Mouse (Mus musculus) lung, embryonic 14.5 days (tissue): ENCODE measurements at regions not wholly inside any gene's neighbourhood (a gene's known extent, or its start where the extent isn't known, plus 50 kb on each side); places are given as distances from the start of the nearest gene placed in this dataset.

ENCODE experiments used
- ATAC-seq: fragments of 200-750 bp; cut with Nextera tagmentation; 2 replicates; pipeline ENCODE4 v1.8.0; 2017; ENCODE audit warnings: mild to moderate bottlenecking, moderate TSS enrichment, moderate library complexity; ENCODE audit not compliant: insufficient read depth
- DNase-seq: peaks from one replicate; pipeline ENCODE4 v3.0.0-alpha.2; 2015
- H3K27ac ChIP-seq: fragments of 300-500 bp; sonication (generic); 2 replicates; pipeline ENCODE4 v1.5.1; 2014; ENCODE audit warnings: low read depth, mild to moderate bottlenecking, moderate library complexity
- H3K27me3 ChIP-seq: fragments of 300-500 bp; sonication (generic); 2 replicates; pipeline ENCODE4 v1.6.1; 2014; ENCODE audit warnings: low read length, control low read depth; ENCODE audit not compliant: insufficient read depth
- H3K36me3 ChIP-seq: fragments of 300-500 bp; sonication (generic); 2 replicates; pipeline ENCODE4 v1.6.1; 2014; ENCODE audit warnings: control low read depth; ENCODE audit not compliant: insufficient read depth
- H3K4me1 ChIP-seq: fragments of 300-500 bp; sonication (generic); 2 replicates; pipeline ENCODE4 v1.6.1; 2014; ENCODE audit warnings: antibody characterized with exemption, control low read depth; ENCODE audit not compliant: insufficient read depth
- H3K4me2 ChIP-seq: fragments of 300-500 bp; sonication (generic); 2 replicates; pipeline ENCODE4 v1.6.1; 2014; ENCODE audit warnings: mild to moderate bottlenecking
- H3K4me3 ChIP-seq: fragments of 300-500 bp; sonication (generic); 2 replicates; pipeline ENCODE4 v1.5.1; 2014; ENCODE audit warnings: low read depth, low read length
- H3K9ac ChIP-seq: fragments of 300-500 bp; sonication (generic); 2 replicates; pipeline ENCODE4 v1.6.1; 2014
- H3K9me3 ChIP-seq: fragments of 300-500 bp; sonication (generic); 2 replicates; pipeline ENCODE4 v1.6.1; 2016; ENCODE audit warnings: low read depth, low read length, control low read depth
- CTCF ChIP-seq: IDR thresholded peaks from 2 replicates; pipeline ENCODE4 v1.5.1; 2016; ENCODE audit warnings: antibody characterized with exemption, low read depth
- WGBS: fragments of 180-500 bp; shearing (Covaris S2); extraction: QIAGEN DNeasy Blood & Tissue Kit; methylation state at CpG from one replicate; pipeline ENCODE4 v1.1.7; 2014; 5-methylcytosine and 5-hydroxymethylcytosine counted together

DNA sequence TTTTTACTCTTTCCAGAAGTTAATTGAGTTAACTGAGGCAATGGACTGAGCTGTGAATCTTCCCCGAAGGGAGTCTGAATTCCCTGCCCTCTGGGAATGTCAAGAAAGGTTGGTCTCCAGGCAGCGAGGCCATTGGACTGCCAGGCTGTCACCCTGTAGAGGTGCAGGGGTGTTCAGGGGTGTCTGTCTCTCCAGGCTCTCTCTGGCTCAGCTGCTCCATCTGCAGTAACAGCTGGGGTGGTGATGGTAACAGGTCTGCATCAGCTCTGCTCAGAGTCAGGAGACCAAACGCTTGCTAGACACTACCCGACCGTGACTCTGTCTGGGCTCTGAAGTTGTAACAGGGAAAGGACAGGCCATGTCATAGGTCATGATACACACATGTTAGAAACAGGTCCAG lies 154.9 kb downstream of the Rps24 start:
- TF ChIP-seq CTCF, result no peak
- Histone ChIP-seq H3K4me1 (no peaks in the 10 kb centered on the region), H3K27ac (no peak overlapping the region), H3K27me3 (no peaks in the 10 kb centered on the region), H3K36me3 (no peaks in the 10 kb centered on the region), H3K9ac (no peak overlapping the region), H3K9me3 (no peaks in the 10 kb centered on the region), H3K4me2 (no peak overlapping the region), H3K4me3 (no peak overlapping the region)
- no peak for DNase-seq
- ATAC-seq, result no peak
- 50% methylated on average over 5 of the region's 5 CpGs for WGBS

DNA sequence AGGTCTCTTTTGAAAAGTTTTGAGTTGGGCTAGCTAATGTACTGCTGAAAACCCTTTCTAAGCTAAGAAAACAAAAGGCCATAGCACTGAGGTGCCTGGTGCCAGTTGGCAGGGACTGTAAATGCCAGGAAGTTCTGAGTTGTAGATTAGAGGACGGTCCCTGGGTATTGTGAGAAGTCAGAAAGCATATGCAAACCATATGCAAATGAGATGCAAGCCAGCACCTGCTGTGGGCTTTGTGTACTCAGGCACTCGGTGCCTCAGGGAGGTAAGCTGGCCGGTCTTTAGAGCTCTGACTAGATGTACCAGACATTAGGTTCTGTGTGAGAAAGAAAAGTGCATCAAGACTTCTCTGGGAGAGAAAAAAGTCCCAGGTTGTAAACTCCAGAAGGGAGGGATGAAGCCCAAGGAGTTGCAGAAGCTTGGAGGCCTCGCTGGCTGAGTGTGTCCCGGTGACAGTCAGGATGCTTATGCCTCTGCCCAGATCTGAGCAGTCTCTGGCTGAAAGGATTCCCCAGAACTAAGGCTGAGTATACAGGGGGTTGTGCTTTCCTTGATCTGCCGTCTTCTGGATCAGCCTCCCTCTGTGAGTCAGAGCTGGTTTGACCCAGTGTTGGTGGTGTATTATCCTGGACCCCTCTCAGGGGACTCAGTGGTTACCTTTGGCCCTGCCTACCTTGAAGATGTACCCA lies 157.3 kb downstream of the Rps24 start:
- H3K27me3 ChIP-seq, result no peaks in the 10 kb centered on the region
- WGBS, result 40% methylated on average over 6 of the region's 6 CpGs

DNA sequence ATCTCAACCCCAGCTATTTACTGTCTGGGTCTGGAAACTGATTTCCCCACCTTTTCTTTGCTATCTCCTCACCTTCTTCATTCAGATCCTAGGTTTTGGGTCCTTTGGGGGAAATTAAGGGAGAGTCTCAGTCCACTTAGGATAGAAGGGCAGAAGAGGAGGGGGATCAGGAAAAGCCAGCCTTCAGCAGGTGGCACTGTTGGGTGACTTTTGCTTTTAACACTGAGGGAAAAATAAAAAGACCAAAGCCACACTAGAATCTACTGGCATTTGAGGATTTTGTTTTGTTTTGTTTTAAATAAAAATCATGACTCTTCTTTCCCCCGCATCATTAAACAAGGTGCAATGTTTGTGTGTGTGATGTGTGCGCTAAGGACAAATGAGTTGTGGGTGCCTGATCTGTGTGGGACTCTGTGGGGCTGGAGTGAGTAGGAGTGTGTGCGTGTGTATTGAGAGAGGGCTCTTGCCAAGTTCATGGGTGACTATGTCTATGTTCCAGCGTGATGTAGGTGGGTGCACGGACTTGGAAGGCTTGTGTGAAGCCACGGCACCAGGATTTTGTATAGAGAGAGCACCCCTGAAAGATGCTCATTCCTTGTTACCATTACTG lies 159.4 kb downstream of the Rps24 start:
- no peak overlapping the region for H3K4me2 ChIP-seq
- H3K36me3 ChIP-seq, result no peaks in the 10 kb centered on the region
- peak; percentile 39 for TF ChIP-seq CTCF
- H3K27ac ChIP-seq, result no peak overlapping the region
- no peaks in the 10 kb centered on the region for H3K9me3 ChIP-seq
- DNase-seq, result peak; percentile 53
- ATAC-seq, result no peak
- H3K4me1 ChIP-seq, result no peaks in the 10 kb centered on the region
- H3K27me3 ChIP-seq, result no peaks in the 10 kb centered on the region
- no peak overlapping the region for H3K4me3 ChIP-seq
- 66% methylated on average over 6 of the region's 6 CpGs for WGBS
- H3K9ac ChIP-seq, result no peak overlapping the region

More for the DNA sequence above, 157.3 kb downstream of the Rps24 start:
- Histone ChIP-seq H3K9ac (no peak overlapping the region), H3K4me1 (no peaks in the 10 kb centered on the region), H3K4me3 (no peak overlapping the region), H3K9me3 (no peaks in the 10 kb centered on the region), H3K4me2 (no peak overlapping the region), H3K36me3 (no peaks in the 10 kb centered on the region), H3K27ac (no peak overlapping the region)
- ATAC-seq, result no peak
- TF ChIP-seq CTCF, result no peak
- no peak for DNase-seq

DNA sequence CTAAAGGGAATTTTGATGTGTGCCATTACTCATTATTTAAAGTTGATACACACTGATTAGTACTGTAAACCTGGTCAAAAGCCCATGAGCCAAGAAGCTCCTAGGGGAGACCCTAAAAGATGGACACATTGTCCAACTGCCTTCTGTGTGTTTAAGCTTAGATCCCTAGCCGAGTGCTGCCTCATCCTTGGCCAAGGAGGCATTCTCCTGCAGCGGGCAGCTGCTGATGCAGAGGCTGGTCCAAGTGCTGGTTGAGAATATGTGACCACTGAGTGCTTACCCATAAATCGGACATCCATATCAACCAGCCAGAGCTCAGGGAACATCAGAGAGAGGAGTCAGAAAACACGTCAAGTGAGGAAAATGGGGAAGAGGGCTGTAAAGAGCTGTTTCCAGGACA lies 160.8 kb downstream of the Rps24 start:
- no peak overlapping the region for H3K27ac ChIP-seq
- no peaks in the 10 kb centered on the region for H3K4me1 ChIP-seq
- no peak for DNase-seq
- H3K27me3 ChIP-seq, result no peaks in the 10 kb centered on the region
- H3K4me3 ChIP-seq, result no peak overlapping the region
- WGBS, result 77% methylated on average over 4 of the region's 4 CpGs
- H3K9me3 ChIP-seq, result no peaks in the 10 kb centered on the region
- ATAC-seq, result no peak
- H3K9ac ChIP-seq, result no peak overlapping the region
- no peaks in the 10 kb centered on the region for H3K36me3 ChIP-seq
- H3K4me2 ChIP-seq, result no peak overlapping the region
- no peak for TF ChIP-seq CTCF

DNA sequence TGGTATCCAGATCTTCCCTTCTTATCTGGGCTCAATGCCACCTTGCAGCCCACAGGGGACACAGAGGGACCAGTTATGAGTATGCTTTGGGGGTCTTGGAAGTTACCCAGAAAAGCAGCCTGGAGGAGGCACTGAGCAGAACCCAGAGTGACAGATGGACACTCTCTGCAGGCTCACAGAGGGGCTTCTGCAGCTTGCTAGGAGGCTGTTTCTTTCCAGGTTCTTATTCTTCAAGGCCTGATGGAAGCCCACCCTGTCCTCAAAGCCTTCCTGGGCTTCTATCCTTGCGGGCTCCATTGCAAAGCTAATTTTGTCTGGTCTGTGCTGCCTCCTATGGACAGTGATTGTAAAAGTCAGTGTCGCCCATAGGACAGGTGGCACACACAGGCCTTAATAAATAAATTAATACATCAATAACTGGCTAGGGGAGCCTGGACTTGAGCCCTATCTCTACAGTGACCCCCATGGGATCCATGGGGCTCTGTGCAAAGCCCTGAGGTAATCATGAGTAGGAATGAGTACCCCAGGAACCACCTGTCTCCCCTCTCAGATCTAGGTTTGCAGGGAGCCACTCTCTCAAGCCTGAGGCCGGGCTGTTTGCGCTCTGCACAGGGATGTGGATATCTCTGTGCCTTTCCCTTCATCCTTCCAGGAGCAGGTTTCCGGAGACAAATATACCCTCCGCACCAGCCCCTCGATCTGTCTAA lies 163.4 kb downstream of the Rps24 start:
- Histone ChIP-seq H3K9me3 (no peaks in the 10 kb centered on the region), H3K27me3 (no peaks in the 10 kb centered on the region), H3K36me3 (no peaks in the 10 kb centered on the region), H3K27ac (no peak overlapping the region), H3K4me1 (no peaks in the 10 kb centered on the region), H3K4me3 (no peak overlapping the region), H3K4me2 (peak overlapping the region; percentile 13; the same call in 1 of the 2 replicates), H3K9ac (no peak overlapping the region)
- DNase-seq (peak; percentile 25), ATAC-seq (no peak)
- WGBS, result 36% methylated on average over 7 of the region's 7 CpGs
- peak; percentile 32 for TF ChIP-seq CTCF

DNA sequence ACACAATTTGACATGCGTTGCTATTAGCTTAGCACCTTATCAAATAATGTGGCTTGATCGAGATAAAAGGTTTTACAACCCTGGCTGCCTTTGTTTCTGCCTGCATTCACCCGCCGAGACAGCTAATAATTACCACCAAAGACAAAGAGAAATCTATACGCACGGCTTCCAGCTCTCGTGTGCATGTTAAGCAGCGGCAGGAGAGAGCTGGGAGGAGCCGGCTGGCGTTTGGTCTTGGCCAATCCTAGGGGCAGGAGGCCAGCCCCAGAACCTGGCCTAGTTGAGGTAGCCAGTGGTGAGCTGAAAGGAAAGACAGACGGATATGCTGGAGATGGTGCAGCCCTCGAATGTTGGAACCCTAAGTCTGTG lies 164.0 kb downstream of the Rps24 start:
- H3K4me3 ChIP-seq, result no peak overlapping the region
- H3K27ac ChIP-seq, result no peak overlapping the region
- DNase-seq (peak; percentile 23), ATAC-seq (no peak)
- no peaks in the 10 kb centered on the region for H3K27me3 ChIP-seq
- TF ChIP-seq CTCF, result no peak
- no peaks in the 10 kb centered on the region for H3K36me3 ChIP-seq
- WGBS, result 11% methylated on average over 12 of the region's 12 CpGs
- no peaks in the 10 kb centered on the region for H3K9me3 ChIP-seq
- H3K9ac ChIP-seq, result no peak overlapping the region
- H3K4me1 ChIP-seq, result no peaks in the 10 kb centered on the region
- peak overlapping the region; percentile 13; the same call in 1 of the 2 replicates for H3K4me2 ChIP-seq

DNA sequence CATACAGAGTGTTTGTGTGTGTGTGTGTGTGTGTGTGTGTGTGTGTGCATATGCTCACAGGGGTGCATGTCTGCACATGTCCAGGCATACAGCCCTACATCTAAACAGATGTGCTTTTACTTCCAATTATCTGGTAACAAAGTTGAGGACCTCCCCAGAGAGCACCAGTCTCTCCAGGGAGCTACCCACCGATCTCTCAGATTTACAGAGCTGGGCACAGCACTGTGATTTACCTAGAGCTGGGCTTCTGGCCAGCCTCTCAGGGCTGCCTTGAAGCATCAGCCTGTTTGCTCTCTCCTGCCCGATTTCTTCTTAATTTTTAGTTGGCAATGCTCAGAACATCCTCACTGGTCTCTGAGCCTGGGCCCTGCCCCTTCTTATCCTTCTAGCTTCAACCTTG lies 165.7 kb downstream of the Rps24 start:
- TF ChIP-seq CTCF, result no peak
- Histone ChIP-seq H3K4me3 (no peak overlapping the region), H3K4me2 (no peak overlapping the region), H3K27me3 (no peaks in the 10 kb centered on the region), H3K36me3 (no peaks in the 10 kb centered on the region), H3K9ac (no peak overlapping the region), H3K27ac (no peak overlapping the region), H3K9me3 (no peaks in the 10 kb centered on the region), H3K4me1 (no peaks in the 10 kb centered on the region)
- 67% methylated on average over 2 of the region's 2 CpGs for WGBS
- ATAC-seq, result no peak
- DNase-seq, result no peak
